Mouse (Mus musculus) telencephalon, adult 2 months (tissue): ENCODE measurements around the gene Nuf2.

Experiments used
- DNase-seq: peaks from one replicate; pipeline ENCODE4 v3.0.0-alpha.2; 2011; ENCODE audit warnings: low read depth, low spot score

Nuf2 gene

DNA sequence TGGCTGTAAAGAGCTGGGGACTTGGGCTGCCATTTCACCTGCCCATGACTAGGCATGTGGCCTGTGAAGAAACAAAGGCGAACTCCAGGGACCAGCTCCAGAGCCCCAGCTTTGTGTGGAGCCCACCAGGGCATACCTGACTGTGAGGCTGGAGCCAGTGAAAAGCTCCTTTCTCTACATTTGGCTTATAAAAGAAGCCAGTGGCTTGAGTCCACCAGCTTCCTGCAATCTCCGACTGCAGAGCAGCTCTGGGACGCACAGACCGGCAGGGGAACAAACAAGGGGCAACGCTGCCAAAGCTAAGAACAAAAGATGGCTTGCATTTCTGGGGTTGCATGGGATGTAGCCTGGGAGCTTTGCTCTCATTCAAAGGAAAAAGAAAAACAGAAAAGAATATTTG, 63.5 kb downstream of the Nuf2 start:
- DNase-seq: no peak

- DNase-seq: peak; percentile 83
These were observed 68.7 kb downstream of the Nuf2 start for GRCm38 (mm10) chr1:169462386-169463115.

DNA sequence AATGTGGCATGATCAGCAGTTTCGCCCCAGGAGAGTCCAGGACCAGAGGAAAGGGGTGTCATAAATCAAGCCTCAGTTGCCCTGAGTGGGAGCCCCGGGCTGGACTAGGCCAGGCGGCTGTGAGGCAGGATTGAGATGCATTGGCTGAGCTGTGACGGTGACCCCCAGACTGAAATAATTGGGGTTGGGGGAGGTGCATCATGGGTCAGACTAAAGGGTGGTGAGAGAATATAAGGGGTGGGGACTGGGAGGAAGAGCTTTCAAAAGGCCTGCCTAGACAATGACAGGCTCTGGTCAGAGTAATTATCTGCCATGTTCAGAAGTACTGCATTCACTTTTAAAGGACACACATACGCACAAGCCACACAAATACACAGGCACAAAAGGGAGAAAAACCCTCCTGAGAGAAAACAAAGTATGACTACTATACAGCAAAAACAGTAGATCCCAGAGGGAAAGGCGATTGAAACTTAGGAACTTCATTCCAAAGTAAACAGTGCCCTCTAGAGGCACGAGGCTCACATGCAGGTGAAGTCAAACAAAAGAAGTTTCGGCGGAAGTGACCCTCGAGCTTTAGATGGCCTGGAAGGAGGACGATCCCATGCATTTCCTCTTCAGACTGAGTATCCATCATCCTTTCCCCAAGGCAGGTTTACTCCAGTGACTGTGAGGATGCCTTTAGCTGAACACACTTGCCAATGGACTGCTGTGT, 72.0 kb downstream of the Nuf2 start:
- DNase-seq: peak; percentile 46
